Mouse (Mus musculus) ES-E14 (cell line): ENCODE results near the gene Rundc3b.

Experiments
- HCFC1 ChIP-seq: IDR thresholded peaks from 2 replicates; pipeline ENCODE4 v1.6.1; 2012; ENCODE audit warnings: low read length, inconsistent platforms, borderline replicate concordance; ENCODE audit not compliant: insufficient read depth
- MAFK ChIP-seq: IDR thresholded peaks from 2 replicates; pipeline ENCODE4 v1.6.1; 2014; ENCODE audit warnings: mild to moderate bottlenecking, low read depth, low read length, inconsistent platforms; ENCODE audit not compliant: insufficient read depth
- ZC3H11A ChIP-seq: IDR thresholded peaks from 2 replicates; pipeline ENCODE4 v1.6.1; 2012; ENCODE audit warnings: low read depth, mild to moderate bottlenecking, inconsistent platforms, low read length, borderline replicate concordance
- ZNF384 ChIP-seq: IDR thresholded peaks from 2 replicates; pipeline ENCODE4 v1.6.1; 2012; ENCODE audit warnings: low read depth, low read length, inconsistent platforms

DNA sequence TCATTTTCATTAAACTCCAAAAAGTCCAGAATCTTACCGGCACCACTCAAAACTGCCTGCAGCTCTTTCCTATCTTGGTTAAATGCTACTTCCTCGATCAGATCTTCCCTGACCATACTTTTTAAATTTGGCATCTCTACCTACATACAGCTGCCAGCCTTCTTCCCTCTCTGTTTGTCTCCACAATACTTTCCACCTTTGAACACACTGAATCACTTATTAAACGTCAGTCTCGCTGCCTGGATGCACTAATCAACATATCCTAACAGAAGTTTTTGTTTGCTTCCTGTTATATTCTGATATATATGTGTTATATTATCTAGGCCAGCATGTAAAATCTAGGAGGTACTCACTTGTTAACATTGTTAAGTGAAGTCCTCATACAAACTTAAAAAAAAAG, 25.5 kb upstream of the Rundc3b start:
- no peak for TF ChIP-seq HCFC1
- no peak for TF ChIP-seq ZNF384
- TF ChIP-seq ZC3H11A = no peak
- TF ChIP-seq MAFK = no peak
